Mouse (Mus musculus) stomach, postnatal 0 days (tissue): Measurements from ENCODE around the gene Psen2.

Experiments
- CTCF ChIP-seq: IDR thresholded peaks from 2 replicates; pipeline ENCODE4 v1.5.1; 2016; ENCODE audit warnings: antibody characterized with exemption, low read depth, mild to moderate bottlenecking, moderate library complexity
- EP300 ChIP-seq: optimal IDR thresholded peaks from 2 replicates; pipeline ENCODE3; 2016; ENCODE audit warnings: antibody characterized with exemption

GRCm38 (mm10) chr1:180277563-180277962 lies 14.3 kb upstream of the Psen2 start:
- TF ChIP-seq CTCF (no peak), EP300 (no peak)
